8 mouse cellular contexts compared by ENCODE assay signal in the genomic region with DNA sequence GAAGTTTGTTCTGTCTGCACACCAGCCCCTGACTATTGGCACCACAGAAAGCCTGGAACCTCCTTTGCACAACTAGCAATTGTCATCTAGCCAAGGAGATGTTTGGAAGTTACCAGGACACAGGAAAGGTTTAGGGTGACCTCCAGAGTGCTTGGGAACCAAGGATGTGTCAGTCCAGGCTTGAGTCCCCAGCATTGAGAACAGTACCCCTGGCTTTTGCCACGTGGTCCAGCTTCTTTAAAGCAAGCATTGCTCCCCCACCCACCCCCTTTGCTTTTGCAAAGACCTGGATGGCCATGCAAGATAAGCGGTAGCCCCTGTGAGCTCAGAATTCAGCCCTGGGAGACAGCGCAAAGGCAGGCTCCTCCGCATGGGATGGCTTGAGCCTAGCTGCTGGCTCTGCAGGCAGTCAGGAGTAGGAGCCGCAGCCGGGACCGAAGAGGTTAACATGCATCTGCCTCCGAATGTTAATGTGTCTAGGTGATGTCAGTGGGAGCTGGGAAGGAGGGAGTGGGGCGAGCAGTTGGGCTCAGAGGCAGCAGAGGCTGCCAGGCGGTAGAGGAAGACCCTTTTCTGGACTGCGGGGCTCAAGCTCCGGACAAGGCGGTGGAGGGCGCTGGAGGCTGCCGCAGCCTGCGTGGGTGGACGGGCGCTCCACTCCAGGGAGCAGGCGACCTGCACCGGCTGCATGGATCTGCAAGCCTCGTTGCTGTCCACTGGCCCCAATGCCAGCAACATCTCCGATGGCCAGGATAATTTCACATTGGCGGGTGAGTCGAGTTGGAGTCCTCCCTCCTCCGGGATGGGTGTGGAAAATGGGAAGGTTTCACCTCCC. TPM values are rescaled to one million over a fixed set of nuclear protein-coding genes. Genes with fewer than 3 reads are reported as not detected.
DNase-seq lines count a peak whose midpoint lies in the region; ATAC-seq and TF ChIP-seq lines count a peak whose summit lies in the region.

A gene (plus strand): TSS at position 414 of the 835 bp plus-strand sequence.

- no peak within 1 kb of the TSS for H3K27ac ChIP-seq in forebrain, embryonic 15.5 days (replicated peaks)

- H3K27me3 ChIP-seq in E14TG2a.4 (ENCODE audit: insufficient read depth, low read length) = peaks cover 70% of the 10 kb centered on the region
- H3K27me3 ChIP-seq in forebrain, embryonic 15.5 days = peaks cover 3% of the 10 kb centered on the region; the same call in 1 of the 2 replicates

- no peaks in the 10 kb centered on the region for H3K9me3 ChIP-seq in E14TG2a.4 (ENCODE audit: low read length)
- H3K9me3 ChIP-seq in forebrain, embryonic 15.5 days = no peaks in the 10 kb centered on the region

- whole genome bisulfite sequencing in forebrain, embryonic 15.5 days = under 1% methylated on average over 25 of the region's 25 CpGs

- peak within 1 kb of the TSS; percentile 55 for H3K9ac ChIP-seq in forebrain, embryonic 15.5 days (replicated peaks)

- H3K4me1 ChIP-seq in E14TG2a.4 (replicated peaks; ENCODE audit: low read depth, low read length) = peaks cover 14% of the 10 kb centered on the region
- peaks cover 14% of the 10 kb centered on the region for H3K4me1 ChIP-seq in forebrain, embryonic 15.5 days

- DNase-seq in cerebellum, adult 11 months = peak; percentile 13
- DNase-seq in heart, postnatal 4 days = peak; percentile 55
- DNase-seq in layer of hippocampus, adult 9-11 months = peak; percentile 77
- DNase-seq in lung, adult 18-20 months = peak; percentile 19 to 33
- peak; percentile 78 for DNase-seq in retina, embryonic 14.5 days (ENCODE audit: low spot score)
- DNase-seq in natural killer cell, adult 2 months (ENCODE audit: low spot score in 2 of 2) = no peak

- H3K4me2 ChIP-seq in forebrain, embryonic 15.5 days (replicated peaks) = peak within 1 kb of the TSS; percentile 87

- ATAC-seq in forebrain, embryonic 15.5 days (replicated peaks) = peak; percentile 92

- no peak for TF ChIP-seq CTCF in E14TG2a.4 (conservative IDR thresholded peaks at IDR 0.05; ENCODE audit: low read length)

- H3K36me3 ChIP-seq in E14TG2a.4 (ENCODE audit: insufficient read depth, low read length) = no peaks in the 10 kb centered on the region
- H3K36me3 ChIP-seq in forebrain, embryonic 15.5 days = no peaks in the 10 kb centered on the region

- peak within 1 kb of the TSS; percentile 71 for H3K4me3 ChIP-seq in E14TG2a.4 (replicated peaks; ENCODE audit: low read length)
- peak within 1 kb of the TSS; percentile 45 for H3K4me3 ChIP-seq in forebrain, embryonic 15.5 days

RNA-seq across cellular contexts. Expression of the gene that starts here (rescaled TPM):
- 1.2 and 1.8 TPM in 2 replicates for polyA plus RNA-seq in forebrain, embryonic 15.5 days (2015; fragmentation: Nextera tagmentation; extraction: Ambion mirVana)
- total RNA-seq in heart, postnatal 4 days (2021) = not detected

Comparison
In these comparisons a context has a peak if more than half of its experiments do, and no peak if none do; other contexts are left out.
1. Peak in DNase-seq in heart, postnatal 4 days; RNA of the gene not detected or under 1 TPM.
2. DNase-seq: peak in cerebellum, adult 11 months (single experiment), layer of hippocampus, adult 9-11 months (single experiment), lung, adult 18-20 months (2 of 2) and retina, embryonic 14.5 days (single experiment); none in natural killer cell, adult 2 months (0 of 2).